Mouse (Mus musculus) ES-Bruce4 (cell line): ENCODE data around the gene Letm1.

Source experiments
- CTCF ChIP-seq: IDR thresholded peaks from one replicate; pipeline ENCODE4 v1.8.1; 2011; ENCODE audit warnings: low read depth, low read length
- EP300 ChIP-seq: IDR thresholded peaks from 2 replicates; pipeline ENCODE4 v1.6.1; 2011; ENCODE audit warnings: low read depth, low read length; ENCODE audit not compliant: insufficient read depth
- POLR2A ChIP-seq: IDR thresholded peaks from one replicate; pipeline ENCODE4 v1.8.1; 2011; ENCODE audit warnings: low read length; ENCODE audit not compliant: insufficient read depth

GRCm38 (mm10) chr5:33740548-33740947 lies 42.1 kb downstream of the Letm1 start:
- TF ChIP-seq POLR2A (no peak), CTCF (no peak), EP300 (no peak)
